Mouse (Mus musculus) hindlimb bud, embryonic 11.5 days (tissue): ENCODE results near the gene Pacsin3.
"Not testable (repeated sequence)": the region's sequence is repeated elsewhere in the genome, so short reads cannot be mapped to it uniquely, and the experiment has no call there.

Source experiments
- DNase-seq: peaks from one replicate; pipeline ENCODE4 v3.0.0-alpha.2; 2012; ENCODE audit warnings: low read depth, low spot score; ENCODE audit errors: extremely low spot score

Gene Pacsin3

DNA sequence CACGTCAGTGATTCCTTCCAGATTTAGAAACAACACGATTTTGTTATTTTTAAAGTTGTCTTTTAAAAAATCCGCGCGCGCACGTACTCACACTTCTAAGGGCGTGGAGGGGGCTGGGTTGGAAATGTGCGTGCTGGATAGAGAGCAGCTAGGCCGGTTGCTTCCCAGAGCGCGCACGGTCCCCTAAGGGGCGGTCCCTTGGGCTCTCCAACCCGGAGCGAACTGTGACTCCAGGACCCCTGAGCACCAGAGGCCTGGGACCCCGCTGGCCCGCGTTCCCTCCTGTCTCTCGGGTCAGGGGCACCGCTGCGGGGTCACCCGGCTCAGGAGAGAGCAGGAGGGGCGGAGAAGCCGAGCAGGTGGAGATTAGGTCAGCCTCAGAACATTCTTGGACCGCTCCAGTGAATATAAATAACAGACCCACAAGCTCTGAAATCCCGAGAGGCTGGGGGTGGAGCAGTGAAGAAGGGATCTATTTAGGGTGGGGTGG is at the start of gene Pacsin3:
Pacsin3 (plus strand) TSS at position 294 of the 490 bp plus-strand sequence.
- no peak for DNase-seq

DNA sequence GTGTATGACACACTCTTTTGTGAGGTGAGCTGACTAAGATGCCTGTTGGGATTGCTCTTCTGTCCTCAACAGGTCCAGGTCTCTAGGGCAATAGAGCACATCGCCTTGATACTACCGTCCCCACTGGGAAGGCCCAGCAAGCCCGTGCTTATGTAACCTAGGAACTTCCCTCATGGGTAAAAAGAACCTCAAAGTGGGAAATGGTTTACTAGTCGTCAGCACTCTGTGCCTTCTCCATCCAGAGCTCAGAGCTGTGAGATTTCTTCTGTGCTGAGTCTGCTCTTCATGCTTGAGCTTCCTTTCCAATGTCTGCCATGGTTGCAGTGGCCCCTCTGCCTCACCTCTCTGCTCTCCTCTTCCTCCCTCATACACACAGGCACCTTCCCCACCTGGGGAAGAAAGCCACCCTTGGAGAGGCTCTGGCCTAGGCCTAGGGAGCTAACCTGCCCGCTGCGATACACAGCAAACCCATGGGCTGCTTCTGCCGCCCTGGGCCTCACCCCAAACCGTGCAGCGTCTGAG is 49.4 kb upstream of the Pacsin3 start:
- no peak for DNase-seq

DNA sequence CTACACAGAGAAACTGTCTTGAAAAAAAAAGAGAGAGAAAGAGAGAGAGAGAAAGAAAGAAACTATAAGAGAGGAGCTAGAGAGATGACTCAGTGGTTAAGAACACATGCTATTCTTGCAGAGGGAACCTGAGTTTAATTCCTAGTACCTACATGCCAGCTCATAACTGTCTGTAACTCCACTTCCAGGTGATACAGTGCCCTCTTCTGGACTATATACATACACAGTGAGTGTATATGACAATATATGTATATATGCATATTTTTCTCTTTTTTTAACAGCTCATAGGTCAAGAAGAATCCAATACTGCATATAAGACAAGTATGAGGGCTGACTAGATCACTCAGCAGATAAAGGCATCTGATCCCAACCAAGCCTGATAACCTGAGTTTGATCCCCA is 42.4 kb upstream of the Pacsin3 start:
- no peak for DNase-seq

DNA sequence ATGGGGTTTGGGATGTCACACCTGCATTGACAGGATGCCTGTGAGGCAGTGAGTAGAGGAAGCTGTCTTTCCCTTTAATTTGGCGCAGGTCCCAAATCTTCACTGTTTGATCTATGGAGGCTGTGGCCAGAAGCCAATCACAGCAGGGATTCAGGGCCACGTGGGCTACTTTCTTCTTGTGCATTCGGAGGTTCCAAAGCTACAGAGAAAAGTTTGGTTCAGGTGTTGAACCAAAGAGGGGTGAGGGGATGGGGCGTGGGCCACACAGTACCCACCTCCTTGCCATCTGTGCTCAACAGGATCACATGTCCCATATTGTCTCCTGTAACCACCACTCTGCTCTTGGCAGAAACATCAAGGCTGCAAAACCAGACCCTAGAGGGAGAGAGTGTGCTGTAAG is 38.7 kb upstream of the Pacsin3 start:
- no peak for DNase-seq

- no peak for DNase-seq
Observed at GRCm38 (mm10) chr2:91220501-91220900, 35.3 kb upstream of the Pacsin3 start.

DNA sequence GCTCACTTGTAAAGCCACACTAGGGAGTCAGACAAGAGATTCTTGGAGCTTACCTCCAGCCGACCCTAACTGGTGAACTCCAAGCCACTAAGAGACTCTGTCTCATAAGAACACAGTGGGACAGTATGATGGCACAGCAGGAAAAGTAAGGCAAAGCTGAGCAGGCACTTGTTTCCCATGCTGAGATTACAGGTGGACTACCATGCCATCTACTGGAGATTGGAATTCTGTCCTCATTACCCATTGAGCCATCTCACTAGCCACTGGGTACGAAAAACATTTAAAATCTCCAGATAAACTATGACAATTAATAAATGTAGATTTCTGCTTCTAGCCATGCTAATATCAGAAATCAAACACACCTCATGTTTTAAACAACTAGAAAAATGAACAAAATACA is 32.1 kb upstream of the Pacsin3 start:
- no peak for DNase-seq

- no peak for DNase-seq
Observed at GRCm38 (mm10) chr2:91229735-91230134, 26.0 kb upstream of the Pacsin3 start.

DNA sequence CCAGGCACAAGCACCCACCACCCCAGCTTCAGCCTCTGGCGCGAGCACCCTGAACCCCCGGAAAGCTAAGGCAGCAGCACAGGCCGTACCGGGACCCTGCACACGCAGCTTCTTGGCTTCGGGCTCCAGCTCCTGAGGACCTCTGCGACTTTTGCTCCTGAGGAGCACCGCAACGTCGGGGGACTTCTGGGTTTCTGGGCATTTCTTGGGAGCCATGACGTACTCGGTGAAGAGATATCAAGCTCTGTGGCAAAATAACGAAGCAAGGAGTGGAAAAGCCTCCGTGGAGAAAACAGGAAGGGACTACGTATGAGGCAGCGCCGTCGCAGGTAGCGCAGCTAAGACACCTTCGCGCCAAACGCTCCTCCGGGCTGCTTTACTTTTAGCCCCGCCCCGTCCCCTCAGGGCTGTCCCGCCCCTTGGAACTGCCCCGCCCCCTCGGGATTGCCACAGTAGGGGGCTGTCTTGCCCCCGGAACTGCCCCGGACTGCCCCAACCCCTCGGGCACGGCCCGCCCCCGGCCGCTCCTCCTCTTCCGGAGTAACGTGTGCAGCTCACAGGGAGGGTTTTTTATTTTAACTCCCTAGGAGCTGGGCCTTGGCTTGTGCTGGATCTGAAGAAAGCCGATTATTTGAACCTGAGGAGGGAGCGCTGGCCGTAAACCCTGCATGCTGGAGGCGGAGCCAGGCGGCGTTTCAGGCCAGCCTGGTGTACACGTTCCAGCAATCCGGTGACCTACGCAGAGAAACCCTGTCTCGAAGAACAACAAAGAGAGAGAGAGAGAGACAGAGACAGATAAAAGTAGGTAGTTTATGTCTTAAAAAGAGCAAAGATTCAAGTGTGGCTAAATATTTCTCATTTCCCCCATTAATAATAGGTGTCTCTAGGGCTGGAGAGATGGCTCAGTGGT is 18.9 kb upstream of the Pacsin3 start, which contains the start of gene Ddb2:
Ddb2 (minus strand) TSS at position 382 of the 910 bp plus-strand sequence.
- DNase-seq, result peak; percentile 62

DNA sequence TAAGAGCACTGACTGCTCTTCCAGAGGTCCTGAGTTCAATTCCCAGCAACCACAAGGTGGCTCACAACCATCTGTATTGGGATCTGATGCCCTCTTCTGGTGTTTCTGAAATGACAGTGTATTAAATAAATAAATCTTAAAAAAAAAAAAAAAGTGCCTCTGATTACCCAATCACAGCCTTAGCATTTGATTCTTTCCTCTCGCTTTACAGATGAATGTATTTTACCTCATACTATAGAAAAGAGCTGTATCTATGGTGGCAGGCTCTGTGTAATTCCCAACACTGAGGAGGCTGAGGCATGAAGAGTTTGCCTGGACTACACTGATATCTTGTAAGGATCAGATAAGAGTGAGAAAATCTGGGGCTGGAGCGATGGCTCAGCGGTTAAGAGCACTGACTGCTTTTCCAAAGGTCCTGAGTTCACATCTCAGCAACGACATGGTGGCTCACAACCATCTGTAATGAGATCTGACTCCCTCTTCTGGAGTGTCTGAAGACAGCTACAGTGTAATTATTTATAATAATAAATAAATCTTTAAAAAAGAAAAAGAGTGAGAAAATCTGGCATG is 18.2 kb upstream of the Pacsin3 start:
- DNase-seq, result not testable (repeated sequence)

- DNase-seq, result no peak
Observed at GRCm38 (mm10) chr2:91242547-91242946, 13.2 kb upstream of the Pacsin3 start.

DNA sequence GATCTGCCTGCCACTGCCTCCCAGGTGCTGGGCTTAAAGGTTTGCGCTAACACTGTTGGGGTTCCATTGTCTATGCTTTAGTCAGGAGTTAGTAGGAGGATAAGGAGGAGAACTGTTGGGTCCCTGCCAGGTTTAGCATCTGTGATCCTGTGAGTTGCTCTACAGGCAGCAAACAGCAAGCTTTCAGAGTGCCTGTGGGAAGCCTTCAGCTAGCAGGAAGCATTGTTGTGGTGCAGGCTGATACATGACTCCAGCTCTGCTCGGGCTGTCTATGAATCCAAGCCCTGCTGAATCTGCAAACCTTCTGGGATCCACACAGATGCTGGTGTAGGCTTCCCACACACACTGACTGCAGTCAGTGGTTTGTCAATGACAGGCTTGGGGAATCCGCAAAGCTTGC is 12.3 kb upstream of the Pacsin3 start:
- no peak for DNase-seq

- no peak for DNase-seq
Observed at GRCm38 (mm10) chr2:91244557-91245228, 11.1 kb upstream of the Pacsin3 start.

DNA sequence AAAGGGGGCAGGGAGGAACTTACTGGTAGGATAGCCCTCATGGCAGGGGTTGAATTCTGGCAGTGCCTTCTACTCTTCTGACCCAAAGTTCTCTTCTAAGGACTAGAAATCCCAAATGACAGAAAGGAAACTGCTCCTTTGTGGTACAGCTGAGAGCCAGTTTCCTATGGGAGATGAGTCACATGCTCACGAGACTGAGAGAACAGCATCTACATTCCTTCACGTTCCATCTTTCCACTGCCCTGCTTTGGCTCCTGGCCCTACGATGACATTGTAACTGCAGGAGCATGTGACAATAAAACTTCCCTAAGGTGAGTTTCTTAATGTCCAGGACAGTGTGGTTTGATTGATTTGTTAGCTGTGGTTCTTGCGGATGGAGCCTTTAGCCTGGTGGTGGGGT is 7.4 kb upstream of the Pacsin3 start:
- no peak for DNase-seq

DNA sequence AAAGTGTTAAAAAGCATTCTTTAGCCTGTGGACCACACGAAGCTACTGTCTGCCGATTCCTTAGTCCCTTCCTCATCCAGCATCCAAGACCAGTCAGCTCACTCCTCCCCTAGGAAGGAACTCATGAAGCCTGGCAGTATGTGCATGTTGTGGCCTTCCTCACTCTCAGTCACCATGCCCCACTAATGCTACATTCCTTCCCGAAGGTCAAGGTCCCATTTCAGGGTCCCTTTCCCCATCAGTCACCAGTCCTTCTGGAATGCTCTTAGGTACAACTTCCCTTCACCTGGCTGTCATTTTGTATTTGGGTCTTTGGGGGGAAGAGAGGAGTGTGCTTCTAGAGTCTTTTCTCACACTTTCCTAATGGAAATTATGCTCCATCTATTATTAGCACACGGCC is 3.8 kb upstream of the Pacsin3 start:
- no peak for DNase-seq

DNA sequence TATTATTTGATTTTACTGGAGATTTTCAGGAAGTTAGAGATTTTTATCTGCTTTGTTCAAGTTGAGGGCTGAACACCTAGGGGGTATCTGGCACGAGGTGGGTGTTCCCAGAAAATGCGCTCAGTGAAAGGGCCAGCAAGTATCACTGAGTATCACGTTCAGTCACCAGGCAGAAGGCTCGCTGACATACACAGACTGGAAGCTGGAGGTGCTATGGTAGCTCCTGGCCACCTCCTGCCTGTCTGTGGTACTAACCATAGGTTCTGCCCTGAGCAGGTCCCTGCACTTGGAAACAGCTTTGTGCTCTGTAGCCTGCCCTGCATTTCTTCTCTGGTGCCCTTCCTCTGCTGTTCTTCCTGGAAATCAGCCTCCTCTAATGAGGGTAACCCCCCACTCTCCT is 3.2 kb upstream of the Pacsin3 start:
- no peak for DNase-seq

DNA sequence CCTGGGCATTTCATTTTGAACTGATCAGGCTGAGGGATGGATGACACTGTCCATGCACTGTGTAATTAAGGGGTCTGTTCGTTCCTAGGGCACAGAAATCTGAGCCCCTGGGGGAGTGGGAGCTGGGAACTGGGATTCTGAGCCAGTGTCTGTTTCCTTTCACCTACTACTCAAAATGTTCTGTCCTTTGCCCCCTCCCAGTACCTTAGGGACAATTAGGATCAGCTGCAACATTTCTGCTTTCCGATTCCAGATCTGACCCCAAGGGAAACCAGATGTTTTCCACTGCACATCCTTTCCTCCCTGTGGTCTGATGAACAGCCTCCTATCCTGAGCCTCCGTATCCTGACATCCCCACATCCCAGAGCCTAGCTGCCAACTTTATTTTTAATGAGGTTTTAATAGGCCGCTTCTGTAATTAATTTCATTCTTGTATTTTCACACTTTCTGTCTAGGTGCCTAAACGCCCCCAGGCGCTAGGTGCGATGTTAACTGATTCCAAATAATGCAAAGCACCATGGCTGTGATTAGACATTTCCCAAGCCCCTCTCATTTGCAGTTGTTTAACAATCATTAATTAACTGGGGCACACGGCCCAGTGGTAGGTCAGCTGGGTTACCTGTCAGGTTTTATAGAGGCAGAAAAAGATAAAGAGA is 901 bp upstream of the Pacsin3 start:
- no peak for DNase-seq

DNA sequence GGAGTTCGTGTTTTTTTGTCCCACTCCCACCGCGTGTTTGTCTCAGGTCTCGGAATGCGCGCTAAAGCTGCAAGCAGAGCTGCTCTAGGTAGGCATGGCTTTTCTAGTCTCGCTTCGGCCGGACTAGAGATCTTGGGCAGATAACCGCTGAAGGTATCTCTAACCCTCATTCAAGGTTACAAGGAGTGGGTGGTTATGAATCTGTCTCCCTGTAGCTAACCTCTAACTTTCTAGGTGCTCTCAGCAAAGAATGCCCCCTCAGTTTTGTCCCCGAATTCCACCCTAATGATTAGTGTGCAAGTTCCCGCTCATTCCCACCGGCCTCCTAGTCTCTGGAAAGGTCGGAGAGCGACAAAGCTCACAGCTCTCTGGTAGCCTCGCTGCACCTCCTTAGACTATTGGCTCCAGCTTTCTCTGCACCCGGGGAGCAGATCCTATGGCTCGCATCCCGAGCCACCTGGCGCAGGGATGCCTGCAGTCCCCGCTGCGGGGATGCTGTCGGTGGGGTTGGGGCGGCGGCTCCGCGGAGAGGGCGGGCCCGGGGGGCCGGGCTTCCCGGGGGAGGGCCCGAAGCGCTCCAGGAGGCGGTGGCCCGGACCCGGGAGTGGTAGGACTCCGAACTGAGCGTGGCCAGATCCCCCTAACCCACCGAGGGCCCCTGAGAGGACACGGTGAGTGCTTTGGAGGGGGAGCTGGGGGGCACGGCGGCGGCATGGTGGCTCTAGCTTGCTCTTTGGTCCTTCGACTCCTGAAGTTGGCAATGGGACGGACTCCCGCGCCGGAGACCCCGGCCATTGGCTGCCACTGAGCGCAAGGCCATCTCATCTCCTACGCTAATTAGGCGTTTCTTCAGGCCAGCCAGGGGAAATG is 737 bp downstream of the Pacsin3 start:
- DNase-seq, result no peak

DNA sequence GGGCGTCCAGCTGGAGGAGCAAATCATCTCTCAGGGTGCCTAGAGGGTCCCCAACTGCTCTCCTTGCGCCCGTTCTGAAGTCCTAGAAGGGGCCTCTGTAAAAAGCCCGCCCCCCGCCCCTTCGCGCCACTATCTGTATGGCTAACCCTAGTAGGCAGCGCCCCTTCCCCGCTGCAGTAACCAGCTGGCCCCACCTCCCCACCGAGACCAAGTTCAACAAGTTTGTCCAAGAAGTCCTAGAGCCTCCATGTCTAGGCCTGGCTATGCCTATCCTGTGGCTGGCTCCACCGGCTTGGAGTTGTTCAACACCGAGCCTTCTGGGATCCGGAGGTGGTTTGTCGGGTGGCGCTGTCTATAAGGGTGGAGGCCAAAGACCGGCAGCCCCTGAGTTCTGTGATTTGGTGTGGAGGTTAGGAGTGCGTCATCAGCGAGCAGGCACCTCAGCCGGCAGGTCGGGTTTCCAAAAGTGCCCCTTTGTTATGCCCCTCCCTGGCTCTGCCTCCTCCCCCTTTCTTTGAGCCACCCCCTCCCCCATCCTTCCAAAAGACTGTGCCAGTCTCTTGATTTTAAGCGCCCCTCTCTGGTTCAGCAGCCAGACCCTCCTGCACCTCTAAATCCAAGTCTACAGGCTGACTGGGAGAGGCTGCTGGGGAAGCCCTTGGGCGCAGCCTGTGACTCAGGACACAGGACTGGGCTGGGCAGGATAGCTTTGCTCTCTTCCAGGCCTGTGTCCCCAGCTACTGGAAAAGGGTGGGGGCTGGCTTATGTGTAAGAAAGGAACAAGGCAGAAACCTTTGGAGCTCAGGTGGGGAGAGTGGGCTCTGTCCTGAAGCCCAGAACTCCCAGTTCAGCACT is 1.6 kb downstream of the Pacsin3 start:
- DNase-seq, result no peak

GRCm38 (mm10) chr2:91258054-91258453 is 2.3 kb downstream of the Pacsin3 start:
- no peak for DNase-seq
